Mouse (Mus musculus): ENCODE results near the gene Vtn.

The Vtn gene

GRCm38 (mm10) chr11:78499004-78499403, at the start of gene Vtn:
TSS of gene Vtn (plus strand) at chr11:78499091.
- DNase-seq (ENCODE audit: low read depth, low spot score): no peak

- no peak for DNase-seq (ENCODE audit: low read depth, low spot score)
These were observed 48.6 kb upstream of the Vtn start for GRCm38 (mm10) chr11:78450337-78450736.

- DNase-seq (ENCODE audit: low read depth, low spot score): peak; percentile 46
These were observed 45.2 kb upstream of the Vtn start for GRCm38 (mm10) chr11:78453675-78454074.

GRCm38 (mm10) chr11:78454276-78454675, 44.6 kb upstream of the Vtn start:
- peak; percentile 46 for DNase-seq (ENCODE audit: low read depth, low spot score)

- peak; percentile 45 for DNase-seq (ENCODE audit: low read depth, low spot score)
These were observed 43.6 kb upstream of the Vtn start for GRCm38 (mm10) chr11:78455308-78455707.

GRCm38 (mm10) chr11:78458740-78459139, 40.2 kb upstream of the Vtn start:
- DNase-seq (ENCODE audit: low read depth, low spot score): no peak

GRCm38 (mm10) chr11:78461894-78462293, 37.0 kb upstream of the Vtn start:
- no peak for DNase-seq (ENCODE audit: low read depth, low spot score)

- no peak for DNase-seq (ENCODE audit: low read depth, low spot score)
These were observed 36.2 kb upstream of the Vtn start for GRCm38 (mm10) chr11:78462669-78463068.

- no peak for DNase-seq (ENCODE audit: low read depth, low spot score)
These were observed 35.4 kb upstream of the Vtn start for GRCm38 (mm10) chr11:78463286-78464036.

GRCm38 (mm10) chr11:78465116-78465515, 33.8 kb upstream of the Vtn start:
- DNase-seq (ENCODE audit: low read depth, low spot score): no peak

- peak; percentile 75 for DNase-seq (ENCODE audit: low read depth, low spot score)
These were observed 33.2 kb upstream of the Vtn start, which contains the start of gene Slc46a1 for GRCm38 (mm10) chr11:78465568-78466180. TSS of gene Slc46a1 (plus strand) at chr11:78465697.

GRCm38 (mm10) chr11:78466242-78466912, 32.5 kb upstream of the Vtn start:
- DNase-seq (ENCODE audit: low read depth, low spot score): no peak

GRCm38 (mm10) chr11:78467515-78467914, 31.4 kb upstream of the Vtn start:
- DNase-seq (ENCODE audit: low read depth, low spot score): no peak

- no peak for DNase-seq (ENCODE audit: low read depth, low spot score)
These were observed 31.0 kb upstream of the Vtn start for GRCm38 (mm10) chr11:78467932-78468331.

GRCm38 (mm10) chr11:78471326-78472103, 27.4 kb upstream of the Vtn start:
- no peak for DNase-seq (ENCODE audit: low read depth, low spot score)

- DNase-seq (ENCODE audit: low read depth, low spot score): no peak
These were observed 23.6 kb upstream of the Vtn start for GRCm38 (mm10) chr11:78475289-78475688.

- DNase-seq (ENCODE audit: low read depth, low spot score): no peak
These were observed 15.3 kb upstream of the Vtn start for GRCm38 (mm10) chr11:78483639-78484038.

- DNase-seq (ENCODE audit: low read depth, low spot score): peak; percentile 81
These were observed 10.7 kb upstream of the Vtn start for GRCm38 (mm10) chr11:78488168-78488567.

GRCm38 (mm10) chr11:78490781-78491241, 8.1 kb upstream of the Vtn start:
- DNase-seq (ENCODE audit: low read depth, low spot score): no peak

GRCm38 (mm10) chr11:78495904-78496303, 3.0 kb upstream of the Vtn start:
- DNase-seq (ENCODE audit: low read depth, low spot score): no peak

- DNase-seq (ENCODE audit: low read depth, low spot score): no peak
These were observed 1.8 kb upstream of the Vtn start for GRCm38 (mm10) chr11:78497071-78497541.
